Mouse (Mus musculus) adrenal gland (tissue): ENCODE results near the gene Lsmem1.

ENCODE experiments used
- intact Hi-C: fragments of 180-260 bp; cut with DNase I; formaldehyde crosslinking; loops from one replicate; pipeline ENCODE4 v1.15.1; 2025
- microRNA-seq, 2 experiments: library from miRNA; unstranded; fragments of <30 nt; microRNA quantifications; one replicate each; pipeline ENCODE4; 2019

Lsmem1 gene

DNA sequence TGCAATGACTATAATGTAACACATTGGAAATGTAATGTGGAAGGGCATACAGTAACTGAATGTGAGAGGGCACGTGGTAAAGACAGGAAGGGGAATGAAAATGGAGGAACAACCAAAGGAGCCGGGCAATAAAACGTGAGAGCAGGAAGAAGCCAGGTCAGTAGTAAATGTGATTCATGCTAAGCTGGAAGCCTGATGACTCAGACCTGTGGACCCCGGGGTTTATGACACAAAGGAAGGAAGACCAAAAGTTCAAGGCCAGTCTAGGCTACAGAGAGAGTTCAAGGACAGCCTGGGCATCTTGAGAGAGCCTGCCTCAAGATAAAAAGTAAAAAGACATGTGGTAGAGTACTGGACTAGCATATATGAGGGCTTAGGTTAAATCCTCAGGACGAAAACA lies 52.8 kb downstream of the Lsmem1 start:
- intact Hi-C loops, result no loop called here

DNA sequence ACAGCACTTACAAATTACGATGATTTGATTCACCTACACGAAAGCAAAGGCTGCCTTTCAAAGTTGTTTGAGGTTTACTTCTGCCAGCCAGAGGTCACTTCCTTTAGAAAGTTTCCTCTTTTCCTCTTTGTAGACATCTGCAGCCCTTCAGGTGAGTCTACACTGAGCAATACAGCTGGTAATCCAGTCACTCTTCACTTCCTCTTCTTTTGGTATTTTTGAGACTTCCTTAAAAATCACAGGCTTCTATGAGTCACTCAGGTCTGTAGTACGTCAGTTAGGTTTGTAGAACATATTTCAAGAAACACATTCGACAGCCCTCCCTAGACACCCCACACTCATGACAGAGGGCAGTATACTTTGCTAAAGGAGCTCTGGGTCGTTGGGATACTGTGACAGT lies 58.6 kb downstream of the Lsmem1 start:
- intact Hi-C loops, result no loop called here

DNA sequence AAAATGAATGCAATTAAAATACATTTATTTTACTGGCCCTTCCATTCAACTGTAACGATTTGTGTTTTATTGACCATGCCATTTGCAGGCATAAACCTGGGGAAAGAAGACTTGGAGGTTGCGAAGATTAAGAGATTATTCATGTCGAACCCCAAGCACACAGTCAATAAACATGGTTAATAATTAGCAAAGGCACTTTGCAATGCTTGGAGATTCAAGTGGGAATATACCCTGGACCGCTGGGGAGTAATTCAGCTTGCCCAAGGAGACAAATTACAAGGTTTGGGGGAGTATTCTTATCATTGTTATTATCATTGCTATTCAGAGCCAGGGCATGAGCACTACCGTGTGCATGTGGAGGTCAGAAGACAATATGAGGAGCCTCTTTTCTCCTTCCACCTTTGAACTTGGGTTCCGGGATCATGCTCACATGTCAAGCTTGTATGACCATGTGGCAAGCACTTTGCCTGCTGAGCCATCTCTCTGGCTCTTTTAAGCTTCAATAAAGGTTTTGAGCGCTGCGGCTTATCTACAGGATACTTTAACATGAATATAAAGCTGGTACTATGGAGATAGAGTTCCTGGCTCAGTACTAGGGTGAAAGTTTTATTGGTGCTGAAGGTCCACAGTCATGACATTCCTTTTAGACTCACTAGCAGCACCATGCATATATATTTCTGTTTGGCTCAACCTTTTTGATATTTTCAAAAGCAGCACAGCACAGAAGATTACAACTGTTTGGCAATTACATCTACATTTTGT lies 59.6 kb downstream of the Lsmem1 start:
- intact Hi-C loops, result no loop called here

DNA sequence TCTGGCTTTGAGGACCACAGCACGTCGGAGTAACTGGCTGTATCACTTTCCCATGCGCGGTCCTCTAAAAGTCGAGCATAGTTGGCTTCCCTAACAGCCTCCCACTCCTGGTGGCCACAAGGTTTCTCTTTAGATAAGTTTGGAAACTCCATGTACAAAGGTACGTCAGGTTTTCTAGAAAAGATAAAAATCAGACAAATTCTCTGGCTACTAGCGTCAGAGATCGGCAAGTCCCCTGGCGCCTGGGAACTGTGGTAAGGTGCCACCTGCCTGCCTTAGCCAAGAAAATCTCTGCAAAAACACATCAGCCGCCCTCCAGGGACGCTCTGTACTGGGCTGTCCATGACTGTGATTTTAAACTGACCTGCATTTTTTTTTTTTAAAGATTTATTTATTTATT lies 64.8 kb downstream of the Lsmem1 start:
- intact Hi-C loops, result no loop called here

DNA sequence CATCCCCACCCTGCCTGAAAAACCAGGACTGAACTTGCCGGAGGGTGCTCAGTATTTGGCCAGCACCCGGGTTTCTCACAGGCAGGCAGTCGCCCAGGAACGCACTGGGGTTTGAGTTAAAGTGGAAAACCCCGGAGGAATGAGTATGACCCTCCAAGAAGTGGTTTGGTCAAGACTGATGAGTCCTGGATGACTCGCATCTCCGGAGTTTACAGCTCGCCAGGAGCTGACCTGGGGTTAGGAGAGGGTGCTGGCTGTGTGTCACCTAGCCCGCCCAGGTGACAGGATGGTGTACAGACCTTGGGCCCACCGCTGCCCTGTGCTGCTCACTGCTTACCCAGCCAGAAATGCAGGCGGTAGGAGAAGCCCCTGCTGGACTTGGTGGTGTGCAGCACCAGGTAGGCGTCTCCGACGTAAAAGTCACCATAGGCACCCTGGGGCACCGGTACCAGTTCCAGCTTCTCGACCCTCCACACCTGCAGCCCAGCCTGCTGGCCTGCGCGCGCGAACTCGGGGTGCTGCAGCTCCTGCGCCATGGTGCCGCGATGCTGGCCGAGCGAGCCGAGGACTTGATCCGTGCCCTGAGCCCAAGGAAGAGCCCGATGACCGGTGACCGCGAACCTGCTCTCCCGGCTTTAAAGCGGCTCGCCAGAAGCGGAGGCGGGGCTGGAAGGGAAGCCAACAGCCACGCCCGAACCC lies 65.6 kb downstream of the Lsmem1 start, which contains the start of gene Scin:
Gene Scin (minus strand): TSS at position 656 of the 699 bp plus-strand sequence.
- intact Hi-C loops, result no loop called here

DNA sequence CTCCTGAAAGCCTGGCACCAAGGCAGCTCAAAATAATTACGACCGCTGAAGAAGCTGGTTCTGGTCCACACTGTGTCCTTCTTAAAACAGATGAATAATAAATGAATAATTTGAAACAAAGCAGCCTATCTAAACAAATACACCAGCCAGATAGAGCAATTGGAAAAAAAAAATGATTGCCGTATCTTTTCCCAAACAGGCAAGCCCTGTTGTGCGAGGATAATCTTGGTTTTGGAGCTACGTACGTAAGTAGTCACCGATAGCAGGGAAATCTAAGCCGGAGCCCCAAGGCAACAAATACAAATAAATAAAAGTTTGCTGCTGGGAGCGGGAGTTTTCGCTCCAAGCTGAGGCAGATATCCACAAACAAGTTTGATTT lies 66.1 kb downstream of the Lsmem1 start:
- intact Hi-C loops, result no loop called here

Small RNA genes within 50 kb of the gene (microRNA-seq; reads per million reads assigned to microRNA genes)
- gene Mir1938, result 0 to 0.12 reads per million in 2 experiments
